Mouse (Mus musculus) liver, embryonic 12.5 days (tissue): Measurements from ENCODE around the gene Lamc3. TPM values are rescaled to one million over a fixed set of nuclear protein-coding genes. Genes with fewer than 3 reads are reported as not detected.

Experiments
- ATAC-seq: fragments of 200-750 bp; cut with Nextera tagmentation; 2 replicates; pipeline ENCODE4 v1.8.0; 2017; ENCODE audit warnings: moderate number of reproducible peaks, mild to moderate bottlenecking, moderate library complexity
- H3K27ac ChIP-seq: fragments of 300-500 bp; sonication (generic); 2 replicates; pipeline ENCODE4 v1.5.1; 2016; ENCODE audit warnings: mild to moderate bottlenecking
- H3K27me3 ChIP-seq: fragments of 300-500 bp; sonication (generic); replicated peaks from 2 replicates; pipeline ENCODE4 v1.6.1; 2016; ENCODE audit warnings: mild to moderate bottlenecking, moderate library complexity
- H3K36me3 ChIP-seq: fragments of 300-500 bp; sonication (generic); 2 replicates; pipeline ENCODE4 v1.6.1; 2016; ENCODE audit warnings: mild to moderate bottlenecking, moderate library complexity
- H3K4me1 ChIP-seq: fragments of 300-500 bp; sonication (generic); 2 replicates; pipeline ENCODE4 v1.6.1; 2016
- H3K4me2 ChIP-seq: fragments of 300-500 bp; sonication (generic); 2 replicates; pipeline ENCODE4 v1.6.1; 2016; ENCODE audit warnings: mild to moderate bottlenecking, moderate library complexity
- H3K4me3 ChIP-seq: fragments of 300-500 bp; sonication (generic); 2 replicates; pipeline ENCODE4 v1.5.1; 2016; ENCODE audit warnings: mild to moderate bottlenecking, moderate library complexity
- H3K9ac ChIP-seq: fragments of 300-500 bp; sonication (generic); 2 replicates; pipeline ENCODE4 v1.6.1; 2016; ENCODE audit warnings: mild to moderate bottlenecking, moderate library complexity
- H3K9me3 ChIP-seq: fragments of 300-500 bp; sonication (generic); replicated peaks from 2 replicates; pipeline ENCODE4 v1.6.1; 2016; ENCODE audit warnings: mild to moderate bottlenecking, moderate library complexity
- WGBS: fragments of 180-500 bp; shearing (Covaris S2); methylation state at CpG from one replicate; pipeline ENCODE4 v1.1.7; 2016; ENCODE audit not compliant: insufficient replicate concordance; 5-methylcytosine and 5-hydroxymethylcytosine counted together
- polyA plus RNA-seq: library from polyadenylated mRNA; unstranded; fragments of >200 nt; fragmentation: Nextera tagmentation; extraction: Ambion mirVana; gene quantifications from 2 replicates; pipeline ENCODE4 v1.2.1, GENCODE M21; 2016

Lamc3 gene
- polyA plus RNA-seq, 1 experiment from 2014 or later: 0.18 TPM

- Histone ChIP-seq H3K4me3 (no peak overlapping the region), H3K36me3 (no peaks in the 10 kb centered on the region), H3K4me2 (no peak overlapping the region), H3K9me3 (no peaks in the 10 kb centered on the region), H3K27me3 (peaks cover 98% of the 10 kb centered on the region), H3K27ac (no peak overlapping the region), H3K4me1 (0 out of 2 replicates have a peak, but pooled peaks cover 8% of the 10 kb centered on the region), H3K9ac (no peak overlapping the region)
- ATAC-seq: no peak
- 24% methylated on average over 4 of the region's 4 CpGs for WGBS
Observed at GRCm38 (mm10) chr2:31883061-31883460, 4.0 kb upstream of the Lamc3 start.

GRCm38 (mm10) chr2:31884806-31885205 is 2.3 kb upstream of the Lamc3 start:
- no peak for ATAC-seq
- no peak overlapping the region for H3K4me3 ChIP-seq
- peaks cover 98% of the 10 kb centered on the region for H3K27me3 ChIP-seq
- 17% methylated on average over 6 of the region's 6 CpGs for WGBS
- no peak overlapping the region for H3K9ac ChIP-seq
- 0 out of 2 replicates have a peak, but pooled peaks cover 8% of the 10 kb centered on the region for H3K4me1 ChIP-seq
- H3K9me3 ChIP-seq: no peaks in the 10 kb centered on the region
- no peaks in the 10 kb centered on the region for H3K36me3 ChIP-seq
- H3K4me2 ChIP-seq: no peak overlapping the region
- no peak overlapping the region for H3K27ac ChIP-seq

- Histone ChIP-seq H3K9ac (no peak overlapping the region), H3K9me3 (no peaks in the 10 kb centered on the region), H3K27me3 (peaks cover 74% of the 10 kb centered on the region), H3K4me3 (no peak overlapping the region), H3K27ac (no peak overlapping the region), H3K36me3 (no peaks in the 10 kb centered on the region), H3K4me1 (0 out of 2 replicates have a peak, but pooled peaks cover 8% of the 10 kb centered on the region), H3K4me2 (no peak overlapping the region)
- no peak for ATAC-seq
- WGBS: 36% methylated on average over 1 of the region's 1 CpGs
Observed at GRCm38 (mm10) chr2:31888871-31889270, 1.8 kb downstream of the Lamc3 start.

- Histone ChIP-seq H3K4me3 (no peak overlapping the region), H3K27ac (no peak overlapping the region), H3K36me3 (no peaks in the 10 kb centered on the region), H3K4me1 (0 out of 2 replicates have a peak, but pooled peaks cover 8% of the 10 kb centered on the region), H3K4me2 (no peak overlapping the region), H3K9ac (no peak overlapping the region), H3K9me3 (no peaks in the 10 kb centered on the region), H3K27me3 (peaks cover 51% of the 10 kb centered on the region)
- ATAC-seq: no peak
- 83% methylated on average over 2 of the region's 2 CpGs for WGBS
Observed at GRCm38 (mm10) chr2:31891219-31891618, 4.1 kb downstream of the Lamc3 start.

GRCm38 (mm10) chr2:31893110-31893669 is 6.1 kb downstream of the Lamc3 start:
- WGBS: 71% methylated on average over 10 of the region's 10 CpGs
- Histone ChIP-seq H3K27ac (no peak overlapping the region), H3K4me3 (no peak overlapping the region), H3K9ac (no peak overlapping the region), H3K4me2 (no peak overlapping the region), H3K36me3 (no peaks in the 10 kb centered on the region), H3K9me3 (no peaks in the 10 kb centered on the region), H3K4me1 (no peaks in the 10 kb centered on the region), H3K27me3 (peaks cover 31% of the 10 kb centered on the region)
- no peak for ATAC-seq

- H3K4me2 ChIP-seq: no peak overlapping the region
- no peaks in the 10 kb centered on the region for H3K9me3 ChIP-seq
- no peak overlapping the region for H3K9ac ChIP-seq
- no peak overlapping the region for H3K4me3 ChIP-seq
- H3K27me3 ChIP-seq: peaks cover 19% of the 10 kb centered on the region; the same call in 1 of the 2 replicates
- 61% methylated on average over 13 of the region's 13 CpGs for WGBS
- H3K36me3 ChIP-seq: no peaks in the 10 kb centered on the region
- no peak for ATAC-seq
- H3K27ac ChIP-seq: no peak overlapping the region
- no peaks in the 10 kb centered on the region for H3K4me1 ChIP-seq
Observed at GRCm38 (mm10) chr2:31894221-31894870, 7.3 kb downstream of the Lamc3 start.

GRCm38 (mm10) chr2:31900932-31901331 is 13.8 kb downstream of the Lamc3 start:
- WGBS: 58% methylated on average over 4 of the region's 4 CpGs
- Histone ChIP-seq H3K4me1 (peaks cover 6% of the 10 kb centered on the region; the same call in 1 of the 2 replicates), H3K27ac (no peak overlapping the region), H3K4me3 (no peak overlapping the region), H3K36me3 (no peaks in the 10 kb centered on the region), H3K9me3 (no peaks in the 10 kb centered on the region), H3K4me2 (no peak overlapping the region), H3K27me3 (peaks cover 17% of the 10 kb centered on the region; the same call in 1 of the 2 replicates), H3K9ac (no peak overlapping the region)
- no peak for ATAC-seq

GRCm38 (mm10) chr2:31901659-31902362 is 14.7 kb downstream of the Lamc3 start:
- no peak overlapping the region for H3K9ac ChIP-seq
- H3K4me2 ChIP-seq: no peak overlapping the region
- 40% methylated on average over 4 of the region's 4 CpGs for whole genome bisulfite sequencing
- H3K4me3 ChIP-seq: no peak overlapping the region
- H3K9me3 ChIP-seq: no peaks in the 10 kb centered on the region
- peaks cover 17% of the 10 kb centered on the region; the same call in 1 of the 2 replicates for H3K27me3 ChIP-seq
- peaks cover 9% of the 10 kb centered on the region; the same call in 1 of the 2 replicates for H3K4me1 ChIP-seq
- ATAC-seq: peak; percentile 53; the same call in 1 of the 2 replicates
- H3K27ac ChIP-seq: no peak overlapping the region
- no peaks in the 10 kb centered on the region for H3K36me3 ChIP-seq

GRCm38 (mm10) chr2:31904089-31904488 is 17.0 kb downstream of the Lamc3 start:
- no peak overlapping the region; the same call in 1 of the 2 replicates for H3K27ac ChIP-seq

GRCm38 (mm10) chr2:31904622-31905021 is 17.5 kb downstream of the Lamc3 start:
- 11% methylated on average over 8 of the region's 8 CpGs for WGBS
- Histone ChIP-seq H3K4me3 (no peak overlapping the region), H3K4me2 (no peak overlapping the region), H3K36me3 (no peaks in the 10 kb centered on the region), H3K27me3 (peaks cover 17% of the 10 kb centered on the region; the same call in 1 of the 2 replicates), H3K27ac (no peak overlapping the region; the same call in 1 of the 2 replicates), H3K9me3 (no peaks in the 10 kb centered on the region), H3K4me1 (peaks cover 9% of the 10 kb centered on the region; the same call in 1 of the 2 replicates), H3K9ac (no peak overlapping the region)
- no peak for ATAC-seq

More at GRCm38 (mm10) chr2:31904089-31904488, 17.0 kb downstream of the Lamc3 start:
- Histone ChIP-seq H3K36me3 (no peaks in the 10 kb centered on the region), H3K4me3 (no peak overlapping the region), H3K9me3 (no peaks in the 10 kb centered on the region), H3K4me1 (peaks cover 9% of the 10 kb centered on the region; the same call in 1 of the 2 replicates), H3K9ac (no peak overlapping the region), H3K27me3 (peaks cover 17% of the 10 kb centered on the region; the same call in 1 of the 2 replicates), H3K4me2 (no peak overlapping the region)
- ATAC-seq: no peak
- WGBS: 28% methylated on average over 6 of the region's 6 CpGs

- Histone ChIP-seq H3K4me2 (no peak overlapping the region), H3K36me3 (no peaks in the 10 kb centered on the region), H3K9ac (no peak overlapping the region), H3K27me3 (peaks cover 12% of the 10 kb centered on the region; the same call in 1 of the 2 replicates), H3K4me1 (peaks cover 9% of the 10 kb centered on the region; the same call in 1 of the 2 replicates), H3K4me3 (no peak overlapping the region), H3K9me3 (no peaks in the 10 kb centered on the region), H3K27ac (no peak overlapping the region)
- WGBS: 24% methylated on average over 9 of the region's 9 CpGs
- ATAC-seq: no peak
Observed at GRCm38 (mm10) chr2:31905682-31906081, 18.6 kb downstream of the Lamc3 start.

GRCm38 (mm10) chr2:31906407-31906806 is 19.3 kb downstream of the Lamc3 start:
- Histone ChIP-seq H3K27ac (no peak overlapping the region), H3K4me1 (peaks cover 9% of the 10 kb centered on the region; the same call in 1 of the 2 replicates)

More at GRCm38 (mm10) chr2:31906407-31906806, 19.3 kb downstream of the Lamc3 start:
- Histone ChIP-seq H3K27me3 (peaks cover 12% of the 10 kb centered on the region; the same call in 1 of the 2 replicates), H3K4me3 (no peak overlapping the region), H3K9ac (no peak overlapping the region), H3K9me3 (no peaks in the 10 kb centered on the region), H3K36me3 (no peaks in the 10 kb centered on the region), H3K4me2 (no peak overlapping the region)
- 71% methylated on average over 9 of the region's 9 CpGs for WGBS
- ATAC-seq: no peak
